Mouse (Mus musculus) midbrain, embryonic 12.5 days (tissue): Measurements from ENCODE around the gene Olfr1371. TPM values are rescaled to one million over a fixed set of nuclear protein-coding genes. Genes with fewer than 3 reads are reported as not detected.
"Not testable (repeated sequence)": the region's sequence is repeated elsewhere in the genome, so short reads cannot be mapped to it uniquely, and the experiment has no call there.

Experiments
- ATAC-seq: fragments of 200-750 bp; cut with Nextera tagmentation; 2 replicates; pipeline ENCODE4 v1.8.0; 2017; ENCODE audit warnings: low read depth, moderate TSS enrichment, moderate library complexity; ENCODE audit not compliant: low FRiP score
- H3K27ac ChIP-seq: fragments of 300-500 bp; sonication (generic); replicated peaks from 2 replicates; pipeline ENCODE4 v1.5.1; 2016; ENCODE audit warnings: mild to moderate bottlenecking
- H3K27me3 ChIP-seq: fragments of 300-500 bp; sonication (generic); 2 replicates; pipeline ENCODE4 v1.6.1; 2016; ENCODE audit warnings: mild to moderate bottlenecking
- H3K36me3 ChIP-seq: fragments of 300-500 bp; sonication (generic); 2 replicates; pipeline ENCODE4 v1.6.1; 2016
- H3K4me1 ChIP-seq: fragments of 300-500 bp; sonication (generic); 2 replicates; pipeline ENCODE4 v1.6.1; 2016
- H3K4me2 ChIP-seq: fragments of 300-500 bp; sonication (generic); replicated peaks from 2 replicates; pipeline ENCODE4 v1.6.1; 2016; ENCODE audit warnings: mild to moderate bottlenecking, moderate library complexity
- H3K4me3 ChIP-seq: fragments of 300-500 bp; sonication (generic); 2 replicates; pipeline ENCODE4 v1.5.1; 2016; ENCODE audit warnings: mild to moderate bottlenecking
- H3K9ac ChIP-seq: fragments of 300-500 bp; sonication (generic); replicated peaks from 2 replicates; pipeline ENCODE4 v1.6.1; 2016; ENCODE audit warnings: mild to moderate bottlenecking, moderate library complexity
- H3K9me3 ChIP-seq: fragments of 300-500 bp; sonication (generic); 2 replicates; pipeline ENCODE4 v1.6.1; 2016; ENCODE audit warnings: mild to moderate bottlenecking
- WGBS: fragments of 180-500 bp; shearing (Covaris S2); methylation state at CpG from one replicate; pipeline ENCODE4 v1.1.7; 2016; 5-methylcytosine and 5-hydroxymethylcytosine counted together
- polyA plus RNA-seq: library from polyadenylated mRNA; unstranded; fragments of >200 nt; fragmentation: Nextera tagmentation; extraction: Ambion mirVana; gene quantifications from 2 replicates; pipeline ENCODE4 v1.2.1, GENCODE M21; 2016

Olfr1371 gene
- polyA plus RNA-seq, 1 experiment from 2014 or later: not detected

- H3K27ac ChIP-seq: no peak overlapping the region
- H3K27me3 ChIP-seq: peaks cover 15% of the 10 kb centered on the region; the same call in 1 of the 2 replicates
- no peak for ATAC-seq
- WGBS: 77% methylated on average over 6 of the region's 6 CpGs
- no peaks in the 10 kb centered on the region for H3K36me3 ChIP-seq
- no peaks in the 10 kb centered on the region for H3K9me3 ChIP-seq
- no peak overlapping the region for H3K9ac ChIP-seq
- no peak overlapping the region for H3K4me3 ChIP-seq
- H3K4me1 ChIP-seq: no peaks in the 10 kb centered on the region
- no peak overlapping the region for H3K4me2 ChIP-seq
These were observed 9.1 kb upstream of the Olfr1371 start for GRCm38 (mm10) chr11:52222891-52223290.

GRCm38 (mm10) chr11:52221921-52222320 lies 8.1 kb upstream of the Olfr1371 start:
- peaks cover 15% of the 10 kb centered on the region; the same call in 1 of the 2 replicates for H3K27me3 ChIP-seq
- 82% methylated on average over 6 of the region's 6 CpGs for WGBS
- H3K36me3 ChIP-seq, H3K4me3 ChIP-seq, H3K9ac ChIP-seq, H3K4me2 ChIP-seq, H3K27ac ChIP-seq, ATAC-seq, H3K9me3 ChIP-seq, H3K4me1 ChIP-seq: not testable (repeated sequence)

DNA sequence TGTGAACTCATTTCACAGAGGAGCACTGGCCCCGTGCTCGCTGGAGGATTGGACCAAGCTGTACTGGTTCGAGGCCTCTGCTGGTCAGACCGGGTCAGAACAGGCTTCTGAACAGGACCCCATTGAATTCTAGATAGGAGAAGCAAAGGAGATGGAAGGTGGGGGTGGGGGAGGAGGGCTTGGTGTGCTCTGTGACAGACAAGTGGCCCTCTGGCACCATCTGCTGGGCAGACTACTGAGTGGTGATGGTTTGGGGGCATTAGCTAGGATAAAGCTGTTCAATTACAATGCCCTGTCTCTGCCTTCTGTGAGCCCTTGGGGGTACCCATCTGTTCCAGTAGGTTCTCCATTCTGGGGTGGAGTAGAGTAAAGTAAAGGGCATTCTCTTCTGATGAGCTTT lies 6.5 kb upstream of the Olfr1371 start:
- no peaks in the 10 kb centered on the region for H3K9me3 ChIP-seq
- no peaks in the 10 kb centered on the region for H3K36me3 ChIP-seq
- peaks cover 15% of the 10 kb centered on the region; the same call in 1 of the 2 replicates for H3K27me3 ChIP-seq
- H3K9ac ChIP-seq: no peak overlapping the region
- ATAC-seq: no peak
- no peaks in the 10 kb centered on the region for H3K4me1 ChIP-seq
- no peak overlapping the region for H3K27ac ChIP-seq
- H3K4me2 ChIP-seq: no peak overlapping the region; the same call in 1 of the 2 replicates
- H3K4me3 ChIP-seq: no peak overlapping the region
- WGBS: 9% methylated on average over 4 of the region's 4 CpGs

DNA sequence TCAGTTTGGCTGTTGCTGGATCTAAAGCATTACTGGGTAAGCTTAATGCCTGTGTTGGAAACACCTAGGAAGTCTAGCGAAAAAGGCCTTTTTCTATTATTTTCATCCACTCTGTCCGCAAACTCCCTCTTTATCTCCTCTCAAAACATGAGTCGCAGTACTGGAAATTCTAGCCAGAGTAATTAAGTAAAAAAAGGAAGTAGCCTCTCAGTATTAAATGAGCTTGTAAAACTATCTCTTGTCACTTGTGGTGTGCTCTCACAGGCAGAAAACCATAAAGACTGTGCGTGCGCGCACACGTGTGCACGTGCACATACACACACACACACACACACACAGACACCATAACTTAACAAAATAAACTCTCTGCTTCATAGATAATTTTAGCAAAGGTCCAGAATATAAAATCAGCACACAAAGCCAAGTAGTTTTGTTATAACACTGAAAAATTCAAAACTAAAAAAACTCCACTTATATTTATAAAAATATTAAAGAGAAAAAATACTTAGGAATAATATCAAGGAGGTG lies 17.2 kb downstream of the Olfr1371 start:
- not testable (repeated sequence) for H3K36me3 ChIP-seq, H3K4me3 ChIP-seq, ATAC-seq, H3K27me3 ChIP-seq, H3K9me3 ChIP-seq, H3K9ac ChIP-seq, H3K4me1 ChIP-seq, H3K27ac ChIP-seq, H3K4me2 ChIP-seq
- 93% methylated on average over 8 of the region's 8 CpGs for WGBS

GRCm38 (mm10) chr11:52180651-52181050 lies 33.1 kb downstream of the Olfr1371 start:
- not testable (repeated sequence) for H3K36me3 ChIP-seq, H3K4me1 ChIP-seq, H3K4me2 ChIP-seq, H3K9ac ChIP-seq, ATAC-seq, H3K4me3 ChIP-seq, H3K27me3 ChIP-seq, H3K27ac ChIP-seq, H3K9me3 ChIP-seq
- 90% methylated on average over 4 of the region's 4 CpGs for WGBS

DNA sequence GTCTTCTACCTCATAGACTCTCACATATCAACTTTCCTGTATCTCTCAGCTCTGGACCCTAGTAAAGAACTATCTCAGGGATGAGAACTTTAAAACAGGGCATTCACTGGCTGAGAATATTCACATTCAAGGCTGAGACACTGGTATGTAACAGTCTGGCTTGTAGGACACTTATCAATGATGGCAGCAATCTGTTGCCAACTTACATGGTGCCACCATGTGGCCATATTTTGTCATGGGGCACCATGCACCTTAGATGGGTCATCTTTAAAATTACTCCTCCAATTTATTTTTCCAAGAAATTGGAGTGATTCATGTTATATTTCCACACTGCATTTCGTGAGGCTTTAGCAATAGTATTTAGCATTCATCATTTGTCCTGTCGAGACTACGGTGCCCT lies 33.9 kb downstream of the Olfr1371 start:
- H3K27ac ChIP-seq, ATAC-seq, H3K27me3 ChIP-seq, H3K9ac ChIP-seq, H3K9me3 ChIP-seq, H3K4me3 ChIP-seq, H3K4me2 ChIP-seq, H3K4me1 ChIP-seq, H3K36me3 ChIP-seq: not testable (repeated sequence)
- WGBS: 100% methylated on average over 2 of the region's 3 CpGs

GRCm38 (mm10) chr11:52168461-52168860 lies 45.3 kb downstream of the Olfr1371 start:
- H3K36me3 ChIP-seq: no peaks in the 10 kb centered on the region
- H3K9me3 ChIP-seq: no peaks in the 10 kb centered on the region
- H3K27me3 ChIP-seq: peaks cover 60% of the 10 kb centered on the region
- no peak for ATAC-seq
- WGBS: 24% methylated on average over 12 of the region's 12 CpGs
- peak overlapping the region; percentile 66 for H3K4me2 ChIP-seq
- H3K9ac ChIP-seq: no peak overlapping the region
- 0 out of 2 replicates have a peak, but pooled peaks cover 4% of the 10 kb centered on the region for H3K4me1 ChIP-seq
- no peak overlapping the region for H3K27ac ChIP-seq
- peak overlapping the region; percentile 43 for H3K4me3 ChIP-seq

DNA sequence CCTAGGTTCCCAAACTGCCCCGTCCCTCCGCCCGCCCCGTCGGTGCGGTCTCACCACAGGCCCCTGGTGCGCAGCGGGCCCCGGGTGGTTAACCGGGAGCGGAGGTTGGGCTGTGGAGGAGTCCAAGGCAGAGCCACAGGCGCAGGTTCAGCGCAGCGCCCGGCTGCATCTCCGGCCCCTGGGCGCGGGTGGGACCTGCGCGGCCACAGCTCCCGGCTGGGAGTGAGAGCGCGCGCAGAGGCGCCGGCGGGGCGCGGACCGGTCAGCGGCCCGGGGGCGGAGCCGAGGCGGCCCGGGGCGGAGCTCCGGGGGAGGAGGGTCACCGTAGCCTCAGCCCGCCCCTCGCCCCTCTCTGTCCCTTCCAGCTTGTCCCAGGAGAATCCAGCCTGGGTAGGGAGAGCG lies 45.9 kb downstream of the Olfr1371 start:
- peak; percentile 75 for ATAC-seq
- H3K9me3 ChIP-seq, H3K27ac ChIP-seq, H3K36me3 ChIP-seq, H3K9ac ChIP-seq, H3K4me1 ChIP-seq: not testable (repeated sequence)
- H3K4me2 ChIP-seq: peak overlapping the region; percentile 66
- peaks cover 60% of the 10 kb centered on the region for H3K27me3 ChIP-seq
- WGBS: under 1% methylated on average over 35 of the region's 42 CpGs
- H3K4me3 ChIP-seq: peak overlapping the region; percentile 43

GRCm38 (mm10) chr11:52167126-52167525 lies 46.7 kb downstream of the Olfr1371 start:
- H3K4me3 ChIP-seq: no peak overlapping the region

GRCm38 (mm10) chr11:52163926-52164325 lies 49.9 kb downstream of the Olfr1371 start:
- 43% methylated on average over 10 of the region's 10 CpGs for WGBS
- Histone ChIP-seq H3K4me3 (no peak overlapping the region), H3K4me1 (0 out of 2 replicates have a peak, but pooled peaks cover 4% of the 10 kb centered on the region), H3K27me3 (peaks cover 42% of the 10 kb centered on the region), H3K36me3 (no peaks in the 10 kb centered on the region), H3K9ac (no peak overlapping the region), H3K9me3 (no peaks in the 10 kb centered on the region), H3K27ac (no peak overlapping the region), H3K4me2 (no peak overlapping the region)
- ATAC-seq: no peak

More at GRCm38 (mm10) chr11:52167126-52167525, 46.7 kb downstream of the Olfr1371 start:
- Histone ChIP-seq H3K27me3 (peaks cover 60% of the 10 kb centered on the region), H3K4me1 (0 out of 2 replicates have a peak, but pooled peaks cover 4% of the 10 kb centered on the region), H3K36me3 (no peaks in the 10 kb centered on the region), H3K27ac (no peak overlapping the region), H3K9ac (no peak overlapping the region), H3K9me3 (no peaks in the 10 kb centered on the region), H3K4me2 (peak overlapping the region; percentile 17; the same call in 1 of the 2 replicates)
- 2% methylated on average over 21 of the region's 21 CpGs for WGBS
- ATAC-seq: no peak

Other genes starting within 250 kb of the Olfr1371 start
- 110 and 117 TPM in 2 replicates for gene Cdkn2aipnl, start 246.3 kb downstream of the Olfr1371 start, polyA plus RNA-seq
- 232 and 244 TPM in 2 replicates for gene Ube2b, start 213.2 kb downstream of the Olfr1371 start, polyA plus RNA-seq
- gene Cdkl3, start 209.8 kb downstream of the Olfr1371 start, polyA plus RNA-seq: 17.2 and 17.9 TPM in 2 replicates
- gene Ppp2ca, start 115.3 kb downstream of the Olfr1371 start, polyA plus RNA-seq: 128 and 133 TPM in 2 replicates
- gene Olfr1373, start 68.5 kb downstream of the Olfr1371 start, polyA plus RNA-seq: not detected in 2 replicates
- 976 and 1,021 TPM in 2 replicates for gene Skp1a, start 18.0 kb upstream of the Olfr1371 start, polyA plus RNA-seq
- gene Tcf7, start 69.0 kb upstream of the Olfr1371 start, polyA plus RNA-seq: 7.8 and 8.7 TPM in 2 replicates
- gene Vdac1, start 146.9 kb upstream of the Olfr1371 start, polyA plus RNA-seq: 211 and 216 TPM in 2 replicates
- gene 9530068E07Rik, start 182.4 kb upstream of the Olfr1371 start, polyA plus RNA-seq: 154 TPM in 2 replicates